Mouse (Mus musculus) right cerebral cortex, adult 18-20 months (tissue): Measurements from ENCODE around the gene Tmem221.

Experiments
- DNase-seq: peaks from one replicate; pipeline ENCODE4 v3.0.0; 2022; ENCODE audit warnings: mixed read lengths

The Tmem221 gene

DNA sequence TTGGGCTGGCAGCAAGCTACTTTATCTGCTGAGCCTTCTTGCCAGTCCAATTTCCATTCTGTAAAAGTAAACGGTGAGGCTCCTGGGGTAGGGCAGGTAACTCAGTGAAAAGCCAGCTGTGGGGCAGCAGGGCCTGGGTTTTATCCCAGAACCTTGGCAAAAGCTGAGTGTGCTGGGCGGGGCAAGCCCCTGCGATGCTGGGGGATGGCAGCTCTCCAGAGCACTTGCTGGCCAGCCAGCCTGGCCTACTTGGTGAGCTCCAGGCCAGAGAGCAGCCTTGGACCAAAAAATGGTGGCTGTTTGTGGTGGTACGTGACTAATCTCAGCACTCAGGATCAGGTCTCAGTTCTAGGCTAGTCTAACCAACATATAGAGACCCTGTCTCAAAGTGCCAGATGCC, 52.7 kb downstream of the Tmem221 start:
- DNase-seq, result no peak

DNA sequence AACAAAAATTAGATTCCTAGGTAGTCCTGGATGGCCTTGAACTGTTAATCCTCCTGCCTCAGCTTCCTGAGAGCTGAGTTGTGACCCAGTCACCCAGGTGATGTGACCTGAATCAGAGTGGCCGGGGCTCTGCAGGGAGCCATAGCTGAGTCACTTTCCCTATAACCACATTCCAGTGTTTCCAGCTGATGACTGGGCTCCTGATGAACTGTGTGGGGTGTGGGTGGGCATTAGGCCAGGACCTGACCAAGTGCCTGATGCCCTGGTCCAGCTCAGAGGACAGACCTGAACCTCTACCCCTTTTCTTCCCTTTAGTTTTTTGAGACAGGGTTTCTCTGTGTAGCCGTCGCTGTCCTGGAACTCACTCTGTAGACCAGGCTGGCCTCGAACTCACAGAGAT, 53.3 kb downstream of the Tmem221 start:
- no peak for DNase-seq

DNA sequence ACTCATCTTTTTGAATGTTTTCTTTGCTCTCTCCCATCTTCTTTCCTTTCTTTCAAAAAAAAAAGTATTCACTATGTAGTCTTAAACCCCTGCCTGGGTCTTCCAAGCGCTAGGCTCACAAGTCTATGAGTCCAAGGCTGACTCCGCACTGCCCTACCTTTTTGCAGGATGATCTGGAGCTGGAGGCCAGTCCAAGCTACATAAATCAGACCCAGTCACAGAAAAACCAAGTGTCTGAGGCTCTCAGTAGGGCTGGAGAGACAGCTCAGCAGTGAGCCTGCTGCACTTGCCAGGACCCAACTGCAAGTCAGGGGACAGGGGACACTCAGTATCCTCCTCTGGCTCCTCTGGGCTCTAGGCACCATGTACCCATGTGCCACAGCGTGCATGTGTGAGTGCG, 54.3 kb downstream of the Tmem221 start:
- DNase-seq, result no peak
